Mouse (Mus musculus): Measurements from ENCODE around the gene Tmod4. TPM values are rescaled to one million over a fixed set of nuclear protein-coding genes. Genes with fewer than 3 reads are reported as not detected.

Tmod4 gene
- 1.4 TPM for polyA plus RNA-seq (2017; shearing (Covaris generic))

DNA sequence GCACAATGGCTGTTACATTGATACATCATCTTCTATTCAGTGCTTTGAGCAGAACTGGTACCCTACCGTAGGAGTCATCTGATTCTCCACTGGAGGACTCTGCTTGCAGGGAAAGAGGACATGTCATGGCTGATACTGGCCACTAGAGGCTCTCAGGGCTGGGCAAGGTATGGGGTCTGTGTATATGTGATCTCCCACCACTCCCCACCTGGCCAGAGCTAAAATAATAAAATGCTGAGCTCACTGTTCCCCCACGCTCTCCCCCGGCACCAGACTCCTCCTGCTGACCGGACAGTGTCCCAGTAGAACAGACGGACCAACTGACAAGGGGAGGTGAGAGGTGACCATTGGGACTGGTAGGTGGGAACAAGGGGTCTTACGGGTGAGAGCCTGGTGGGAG, at the start of gene Tmod4:
TSS of gene Tmod4 (plus strand) at position 231 of the 400 bp plus-strand sequence.

DNA sequence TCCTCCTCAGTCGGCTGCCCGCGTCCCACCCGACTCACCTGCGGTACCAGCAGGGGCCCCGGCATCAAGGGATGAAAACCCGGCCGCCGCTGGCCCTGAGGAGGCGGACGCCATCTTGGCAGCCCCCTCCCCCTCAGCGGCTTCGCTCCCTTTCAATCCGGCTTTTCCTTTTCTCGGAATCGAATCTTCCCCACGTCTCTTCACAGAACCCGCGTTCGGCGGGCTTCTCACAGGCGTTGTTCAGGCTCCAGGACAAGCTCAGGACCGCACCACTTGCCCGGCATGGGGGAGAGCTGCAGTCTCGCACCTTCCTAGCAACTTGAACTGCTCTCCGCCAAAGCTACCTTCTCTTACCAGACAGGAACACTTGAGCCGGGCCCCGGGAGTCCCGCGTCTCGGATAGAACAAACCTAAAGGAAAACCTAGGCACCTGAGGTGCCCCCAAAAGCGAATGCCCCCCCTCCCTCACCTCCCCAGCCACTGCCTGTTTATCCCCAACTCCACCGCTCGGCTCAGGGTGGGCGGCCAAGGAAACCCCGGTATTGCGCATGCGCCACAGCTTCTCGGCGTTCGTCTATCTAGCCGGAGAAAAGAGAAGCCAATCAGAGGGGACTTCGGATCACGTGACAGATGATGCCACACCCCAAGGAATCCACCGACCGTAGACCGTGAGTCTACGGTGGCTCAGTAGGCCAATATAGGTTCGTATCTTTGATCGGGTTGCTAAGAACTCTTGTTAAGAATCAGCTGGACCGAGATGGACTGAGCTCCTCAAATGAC, 17.7 kb upstream of the Tmod4 start, which contains the start of gene Pip5k1a:
TSS of gene Pip5k1a (minus strand) at position 593 of the 780 bp plus-strand sequence.

DNA sequence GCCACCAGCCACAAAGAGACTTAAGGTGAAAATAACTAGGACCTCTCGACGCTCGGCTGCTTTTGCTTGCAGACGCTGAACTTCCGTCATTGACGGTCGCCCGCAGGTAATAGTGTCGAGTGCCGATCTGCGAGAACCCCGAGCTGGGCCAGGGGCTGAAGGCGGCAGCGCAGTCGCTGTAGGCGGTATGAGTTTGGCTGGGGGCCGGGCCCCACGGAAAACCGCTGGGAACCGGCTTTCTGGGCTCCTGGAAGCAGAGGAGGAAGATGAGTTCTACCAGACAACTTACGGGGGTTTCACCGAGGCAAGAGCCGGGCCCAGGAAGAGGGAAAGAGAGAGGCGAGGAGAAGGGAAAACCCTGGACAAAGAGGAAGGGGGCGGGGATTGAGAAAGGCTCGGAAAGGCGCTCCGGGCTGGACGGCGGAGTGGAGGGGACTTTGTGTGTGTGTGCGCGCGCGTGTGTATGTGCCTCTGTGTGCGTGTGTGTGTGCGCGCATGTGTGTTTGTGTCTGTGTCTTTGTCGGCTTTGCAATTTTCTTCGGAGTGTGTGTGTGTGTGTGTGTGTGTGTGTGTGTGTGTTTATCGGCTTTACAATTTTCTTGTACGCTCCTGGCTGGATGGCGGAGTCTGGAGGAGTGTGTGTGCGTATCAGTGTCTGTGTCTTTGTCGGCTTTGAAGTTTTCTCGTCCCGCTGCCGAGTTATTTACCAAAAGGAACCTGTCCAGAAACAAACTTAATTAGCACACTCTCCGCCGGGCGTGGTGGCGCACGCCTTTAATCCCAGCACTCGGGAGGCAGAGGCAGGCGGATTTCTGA, 13.2 kb upstream of the Tmod4 start, which contains the start of gene Vps72:
TSS of gene Vps72 (plus strand) at position 112 of the 816 bp plus-strand sequence.

DNA sequence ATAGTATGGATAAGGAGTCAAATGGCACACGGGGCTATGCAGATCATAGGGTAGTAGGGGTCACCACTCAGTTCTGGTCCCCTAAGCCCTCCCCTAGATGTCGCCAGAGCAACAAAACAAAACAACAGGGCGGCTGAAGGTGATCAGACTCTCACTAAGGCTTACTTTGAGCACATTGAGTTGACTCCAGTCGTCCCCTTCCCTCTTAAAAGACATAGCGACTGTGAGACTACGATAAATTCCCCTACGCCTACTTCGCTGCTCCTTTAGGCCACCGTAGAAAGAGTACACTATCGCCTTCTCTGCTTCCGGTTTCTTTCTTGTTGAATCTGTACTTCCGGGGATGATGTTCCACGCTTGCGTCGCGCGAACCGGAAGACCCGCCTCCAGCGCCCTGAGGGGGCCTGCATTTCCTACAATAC, 9.4 kb downstream of the Tmod4 start, which contains the start of the genes Scnm1 and Lysmd1:
TSS of gene Scnm1 (minus strand) at position 332 of the 422 bp plus-strand sequence.
TSS of gene Lysmd1 (plus strand) at position 409 of the 422 bp plus-strand sequence.

DNA sequence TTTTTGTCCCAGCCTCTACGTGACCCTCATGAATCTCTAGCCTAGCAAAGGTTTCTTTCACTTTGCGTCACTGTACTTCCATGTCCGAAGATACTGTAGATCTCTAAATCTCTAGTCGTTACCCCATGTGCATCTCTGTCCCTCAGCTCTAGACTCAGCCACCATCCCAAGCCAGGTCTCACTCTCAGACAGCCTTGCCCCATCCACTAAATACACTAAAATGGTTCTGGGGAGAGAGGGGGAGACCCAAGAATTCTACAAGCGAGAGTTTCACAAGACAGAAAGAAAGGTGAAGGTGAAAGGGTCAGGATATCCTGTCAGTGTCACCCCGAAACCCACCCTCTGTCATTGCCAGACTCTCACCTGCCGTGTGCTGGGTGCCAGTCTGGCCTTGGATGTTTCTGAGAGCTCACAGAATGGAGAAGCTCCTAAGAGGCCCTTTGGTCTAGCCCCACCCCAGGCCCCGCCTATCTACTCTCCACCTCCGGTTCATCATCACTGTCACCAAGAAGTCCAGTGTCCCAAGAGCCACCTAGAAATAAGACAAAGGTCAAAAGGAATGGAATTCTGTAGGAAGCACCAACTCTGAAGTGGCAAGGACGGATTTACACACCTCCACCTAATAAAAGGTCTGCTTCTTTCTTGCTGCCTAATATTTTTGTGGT, 17.8 kb downstream of the Tmod4 start, which contains the start of gene Tnfaip8l2:
TSS of gene Tnfaip8l2 (minus strand) at position 409 of the 665 bp plus-strand sequence.

DNA sequence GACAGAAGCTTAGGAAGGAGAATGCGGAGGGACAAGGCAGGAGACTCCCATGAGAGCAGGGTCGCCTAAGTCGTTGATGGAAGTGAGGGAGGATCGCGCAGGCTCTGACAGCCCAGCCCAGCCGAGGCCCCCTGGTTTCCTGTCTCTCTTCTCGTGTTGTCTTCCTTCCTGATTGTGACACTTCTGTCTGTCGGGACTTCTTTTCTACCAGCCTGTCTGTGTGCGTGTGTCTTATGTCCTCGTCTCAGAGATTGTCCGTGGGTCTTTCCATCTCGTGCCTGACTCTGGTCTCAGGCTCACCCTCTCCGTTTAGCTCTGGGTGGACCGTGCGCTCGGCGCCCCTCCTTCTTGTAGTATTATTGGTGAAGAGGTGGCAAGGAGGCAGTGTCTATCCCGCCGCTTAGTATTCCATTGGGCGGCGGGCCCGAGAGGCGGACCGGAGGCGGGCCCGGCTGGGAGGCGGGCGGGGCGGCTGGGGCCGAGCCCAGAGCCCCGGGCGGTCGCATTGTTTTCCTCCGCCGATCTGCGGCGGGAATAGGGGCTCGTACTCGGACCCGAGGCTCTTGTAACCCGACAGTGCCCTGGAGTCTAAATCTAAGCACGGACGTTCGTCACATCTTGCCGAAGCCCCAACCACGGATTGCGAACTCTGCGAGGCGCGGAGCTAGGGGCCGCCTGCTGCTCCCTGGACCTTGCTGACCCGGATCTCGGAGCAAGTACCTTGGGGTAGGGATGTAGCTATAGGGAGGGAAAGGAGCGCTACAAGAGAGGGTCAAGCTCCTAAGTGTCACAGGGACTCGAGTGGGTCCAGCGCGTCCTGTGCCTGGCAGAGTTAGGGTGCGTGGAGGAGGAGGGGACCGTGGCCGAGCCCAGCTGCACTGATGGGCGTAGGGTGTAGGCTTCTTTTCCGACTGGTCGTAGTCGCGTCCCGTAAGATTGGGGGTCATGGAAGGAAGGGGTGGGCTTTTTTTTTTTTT, 36.0 kb downstream of the Tmod4 start, which contains the start of gene Sema6c:
TSS of gene Sema6c (plus strand) at position 471 of the 977 bp plus-strand sequence.

Other genes starting within 250 kb of the Tmod4 start
- 221 TPM for gene Psmb4, start 237.5 kb upstream of the Tmod4 start, polyA plus RNA-seq (2017; shearing (Covaris generic))
- 0.55 TPM for gene Selenbp1, start 191.4 kb upstream of the Tmod4 start, polyA plus RNA-seq (2017; shearing (Covaris generic))
- gene Rfx5, start 170.4 kb upstream of the Tmod4 start, polyA plus RNA-seq (2017; shearing (Covaris generic)) = 15.9 TPM
- 17.4 TPM for gene Pi4kb, start 149.7 kb upstream of the Tmod4 start, polyA plus RNA-seq (2017; shearing (Covaris generic))
- gene Zfp687, start 109.0 kb upstream of the Tmod4 start, polyA plus RNA-seq (2017; shearing (Covaris generic)) = 42.4 TPM
- 289 TPM for gene Psmd4, start 81.9 kb upstream of the Tmod4 start, polyA plus RNA-seq (2017; shearing (Covaris generic))
- 31.1 TPM for gene Pip5k1a, start 17.5 kb upstream of the Tmod4 start, polyA plus RNA-seq (2017; shearing (Covaris generic))
- 82.6 TPM for gene Vps72, start 13.5 kb upstream of the Tmod4 start, polyA plus RNA-seq (2017; shearing (Covaris generic))
- gene Scnm1, start 9.5 kb downstream of the Tmod4 start, polyA plus RNA-seq (2017; shearing (Covaris generic)) = 58.6 TPM
- 29.5 TPM for gene Lysmd1, start 9.6 kb downstream of the Tmod4 start, polyA plus RNA-seq (2017; shearing (Covaris generic))
- 282 TPM for gene Tnfaip8l2, start 17.9 kb downstream of the Tmod4 start, polyA plus RNA-seq (2017; shearing (Covaris generic))
- gene Sema6c, start 36.0 kb downstream of the Tmod4 start, polyA plus RNA-seq (2017; shearing (Covaris generic)) = 1.2 TPM
- gene Gabpb2, start 93.4 kb downstream of the Tmod4 start, polyA plus RNA-seq (2017; shearing (Covaris generic)) = 22.4 TPM
- 307 TPM for gene Cdc42se1, start 104.3 kb downstream of the Tmod4 start, polyA plus RNA-seq (2017; shearing (Covaris generic))
- gene Mllt11, start 107.7 kb downstream of the Tmod4 start, polyA plus RNA-seq (2017; shearing (Covaris generic)) = 8.7 TPM
- gene Gm128, start 117.1 kb downstream of the Tmod4 start, polyA plus RNA-seq (2017; shearing (Covaris generic)) = 0.77 TPM
- gene Bnipl, start 126.7 kb downstream of the Tmod4 start, polyA plus RNA-seq (2017; shearing (Covaris generic)) = not detected
- 27.4 TPM for gene Mindy1, start 156.9 kb downstream of the Tmod4 start, polyA plus RNA-seq (2017; shearing (Covaris generic))
- gene Prune1, start 157.6 kb downstream of the Tmod4 start, polyA plus RNA-seq (2017; shearing (Covaris generic)) = 8.4 TPM
- gene Anxa9, start 182.7 kb downstream of the Tmod4 start, polyA plus RNA-seq (2017; shearing (Covaris generic)) = 2.0 TPM
- 204 TPM for gene Cers2, start 190.3 kb downstream of the Tmod4 start, polyA plus RNA-seq (2017; shearing (Covaris generic))
- gene Setdb1, start 232.7 kb downstream of the Tmod4 start, polyA plus RNA-seq (2017; shearing (Covaris generic)) = 20.6 TPM